Mouse (Mus musculus) spleen, adult 12 weeks (tissue): ENCODE measurements around the gene Tpst2.
"Not testable (repeated sequence)": the region's sequence is repeated elsewhere in the genome, so short reads cannot be mapped to it uniquely, and the experiment has no call there.

Source experiments
- DNase-seq: peaks from one replicate; pipeline ENCODE4 v3.0.0; 2022; ENCODE audit warnings: low spot score

Tpst2 gene

GRCm38 (mm10) chr5:112298226-112298988 lies 21.9 kb downstream of the Tpst2 start:
- DNase-seq, result no peak

GRCm38 (mm10) chr5:112299399-112299798 lies 22.9 kb downstream of the Tpst2 start:
- DNase-seq, result no peak

- no peak for DNase-seq
Measured at GRCm38 (mm10) chr5:112300112-112300511, 23.6 kb downstream of the Tpst2 start.

- DNase-seq, result no peak
Measured at GRCm38 (mm10) chr5:112300721-112301308, 24.3 kb downstream of the Tpst2 start.

- DNase-seq, result no peak
Measured at GRCm38 (mm10) chr5:112301694-112302093, 25.2 kb downstream of the Tpst2 start.

- DNase-seq, result no peak
Measured at GRCm38 (mm10) chr5:112302310-112302709, 25.8 kb downstream of the Tpst2 start.

GRCm38 (mm10) chr5:112305842-112306241 lies 29.4 kb downstream of the Tpst2 start:
- no peak for DNase-seq

- no peak for DNase-seq
Measured at GRCm38 (mm10) chr5:112313222-112313885, 36.9 kb downstream of the Tpst2 start.

- no peak for DNase-seq
Measured at GRCm38 (mm10) chr5:112316468-112316867, 40.0 kb downstream of the Tpst2 start.

- DNase-seq, result no peak
Measured at GRCm38 (mm10) chr5:112317328-112317727, 40.8 kb downstream of the Tpst2 start.

- not testable (repeated sequence) for DNase-seq
Measured at GRCm38 (mm10) chr5:112319343-112319742, 42.9 kb downstream of the Tpst2 start.

GRCm38 (mm10) chr5:112320379-112320778 lies 43.9 kb downstream of the Tpst2 start:
- no peak for DNase-seq

- DNase-seq, result no peak
Measured at GRCm38 (mm10) chr5:112320936-112321335, 44.4 kb downstream of the Tpst2 start.

GRCm38 (mm10) chr5:112321376-112321775 lies 44.9 kb downstream of the Tpst2 start:
- DNase-seq, result no peak

- DNase-seq, result no peak
Measured at GRCm38 (mm10) chr5:112323246-112323645, 46.8 kb downstream of the Tpst2 start.

- peak; percentile 41 for DNase-seq
Measured at GRCm38 (mm10) chr5:112324637-112325545, 48.4 kb downstream of the Tpst2 start.

GRCm38 (mm10) chr5:112325546-112326445 lies 49.3 kb downstream of the Tpst2 start, which contains the start of gene Tfip11:
Tfip11 (plus strand) TSS chr5:112326358.
- peak; percentile 88 for DNase-seq

- no peak for DNase-seq
Measured at GRCm38 (mm10) chr5:112326446-112327009, 50.0 kb downstream of the Tpst2 start.

GRCm38 (mm10) chr5:112327854-112328253 lies 51.4 kb downstream of the Tpst2 start:
- DNase-seq, result no peak

GRCm38 (mm10) chr5:112329805-112330564 lies 53.5 kb downstream of the Tpst2 start:
- DNase-seq, result no peak
